Mouse (Mus musculus): ENCODE data around the gene Mgrn1. TPM values are rescaled to one million over a fixed set of nuclear protein-coding genes. Genes with fewer than 3 reads are reported as not detected.
A peak's percentile ranks its signal among the peaks of the same experiment; 100 is the strongest.

Gene Mgrn1
- polyA plus RNA-seq (2012; ENCODE audit: insufficient read depth, insufficient read length, missing spikeins) = 50.6 and 52.6 TPM in 2 replicates

GRCm38 (mm10) chr16:4885760-4886689 is at the start of gene Mgrn1:
TSS of gene Mgrn1 (plus strand) at chr16:4886249.
- Histone ChIP-seq H3K4me1 (ENCODE audit: control insufficient read depth, insufficient read depth, insufficient read length, low read length) (peaks cover 12% of the 10 kb centered on the region), H3K27ac (replicated peaks; ENCODE audit: low read depth, low read length) (peak within 1 kb of the TSS; percentile 99), H3K4me3 (ENCODE audit: insufficient read depth, low read depth, low read length) (peak within 1 kb of the TSS; percentile 75)

GRCm38 (mm10) chr16:4837631-4838030 is 48.4 kb upstream of the Mgrn1 start:
- Histone ChIP-seq H3K27ac (replicated peaks; ENCODE audit: low read depth, low read length) (no peak overlapping the region), H3K4me1 (ENCODE audit: control insufficient read depth, insufficient read depth, insufficient read length, low read length) (no peaks in the 10 kb centered on the region), H3K4me3 (ENCODE audit: insufficient read depth, low read depth, low read length) (no peak overlapping the region)

GRCm38 (mm10) chr16:4839552-4839951 is 46.5 kb upstream of the Mgrn1 start:
- Histone ChIP-seq H3K4me1 (ENCODE audit: control insufficient read depth, insufficient read depth, insufficient read length, low read length) (no peaks in the 10 kb centered on the region), H3K4me3 (ENCODE audit: insufficient read depth, low read depth, low read length) (no peak overlapping the region), H3K27ac (replicated peaks; ENCODE audit: low read depth, low read length) (no peak overlapping the region)

GRCm38 (mm10) chr16:4840231-4840630 is 45.8 kb upstream of the Mgrn1 start:
- no peak overlapping the region for H3K4me3 ChIP-seq (ENCODE audit: insufficient read depth, low read depth, low read length)
- no peak overlapping the region for H3K27ac ChIP-seq (replicated peaks; ENCODE audit: low read depth, low read length)
- no peaks in the 10 kb centered on the region for H3K4me1 ChIP-seq (ENCODE audit: control insufficient read depth, insufficient read depth, insufficient read length, low read length)

GRCm38 (mm10) chr16:4847041-4847440 is 39.0 kb upstream of the Mgrn1 start:
- Histone ChIP-seq H3K27ac (replicated peaks; ENCODE audit: low read depth, low read length) (no peak overlapping the region), H3K4me3 (ENCODE audit: insufficient read depth, low read depth, low read length) (no peak overlapping the region), H3K4me1 (ENCODE audit: control insufficient read depth, insufficient read depth, insufficient read length, low read length) (no peaks in the 10 kb centered on the region)

- Histone ChIP-seq H3K27ac (replicated peaks; ENCODE audit: low read depth, low read length) (no peak overlapping the region), H3K4me1 (ENCODE audit: control insufficient read depth, insufficient read depth, insufficient read length, low read length) (no peaks in the 10 kb centered on the region), H3K4me3 (ENCODE audit: insufficient read depth, low read depth, low read length) (no peak overlapping the region)
Measured at GRCm38 (mm10) chr16:4848090-4848489, 38.0 kb upstream of the Mgrn1 start.

- H3K4me1 ChIP-seq (ENCODE audit: control insufficient read depth, insufficient read depth, insufficient read length, low read length) = no peaks in the 10 kb centered on the region
- H3K4me3 ChIP-seq (ENCODE audit: insufficient read depth, low read depth, low read length) = no peak overlapping the region
- H3K27ac ChIP-seq (replicated peaks; ENCODE audit: low read depth, low read length) = no peak overlapping the region
Measured at GRCm38 (mm10) chr16:4850361-4850760, 35.7 kb upstream of the Mgrn1 start.

GRCm38 (mm10) chr16:4850938-4851628 is 35.0 kb upstream of the Mgrn1 start:
- Histone ChIP-seq H3K4me1 (ENCODE audit: control insufficient read depth, insufficient read depth, insufficient read length, low read length) (no peaks in the 10 kb centered on the region), H3K4me3 (ENCODE audit: insufficient read depth, low read depth, low read length) (no peak overlapping the region), H3K27ac (replicated peaks; ENCODE audit: low read depth, low read length) (no peak overlapping the region)

- no peaks in the 10 kb centered on the region for H3K4me1 ChIP-seq (ENCODE audit: control insufficient read depth, insufficient read depth, insufficient read length, low read length)
- no peak overlapping the region for H3K4me3 ChIP-seq (ENCODE audit: insufficient read depth, low read depth, low read length)
- no peak overlapping the region for H3K27ac ChIP-seq (replicated peaks; ENCODE audit: low read depth, low read length)
Measured at GRCm38 (mm10) chr16:4855046-4855650, 30.9 kb upstream of the Mgrn1 start.

GRCm38 (mm10) chr16:4861392-4861791 is 24.7 kb upstream of the Mgrn1 start:
- Histone ChIP-seq H3K27ac (replicated peaks; ENCODE audit: low read depth, low read length) (no peak overlapping the region), H3K4me3 (ENCODE audit: insufficient read depth, low read depth, low read length) (no peak overlapping the region), H3K4me1 (ENCODE audit: control insufficient read depth, insufficient read depth, insufficient read length, low read length) (no peaks in the 10 kb centered on the region)

- Histone ChIP-seq H3K4me1 (ENCODE audit: control insufficient read depth, insufficient read depth, insufficient read length, low read length) (no peaks in the 10 kb centered on the region), H3K4me3 (ENCODE audit: insufficient read depth, low read depth, low read length) (no peak overlapping the region), H3K27ac (replicated peaks; ENCODE audit: low read depth, low read length) (no peak overlapping the region)
Measured at GRCm38 (mm10) chr16:4862863-4863483, 23.1 kb upstream of the Mgrn1 start.

- no peaks in the 10 kb centered on the region for H3K4me1 ChIP-seq (ENCODE audit: control insufficient read depth, insufficient read depth, insufficient read length, low read length)
Measured at GRCm38 (mm10) chr16:4863742-4864141, 22.3 kb upstream of the Mgrn1 start.

GRCm38 (mm10) chr16:4866101-4866695 is 19.9 kb upstream of the Mgrn1 start:
- H3K27ac ChIP-seq (replicated peaks; ENCODE audit: low read depth, low read length) = no peak overlapping the region
- H3K4me1 ChIP-seq (ENCODE audit: control insufficient read depth, insufficient read depth, insufficient read length, low read length) = no peaks in the 10 kb centered on the region
- H3K4me3 ChIP-seq (ENCODE audit: insufficient read depth, low read depth, low read length) = no peak overlapping the region

More at GRCm38 (mm10) chr16:4863742-4864141, 22.3 kb upstream of the Mgrn1 start:
- Histone ChIP-seq H3K4me3 (ENCODE audit: insufficient read depth, low read depth, low read length) (no peak overlapping the region), H3K27ac (replicated peaks; ENCODE audit: low read depth, low read length) (no peak overlapping the region)

GRCm38 (mm10) chr16:4870490-4870889 is 15.6 kb upstream of the Mgrn1 start:
- Histone ChIP-seq H3K4me1 (ENCODE audit: control insufficient read depth, insufficient read depth, insufficient read length, low read length) (peaks cover 5% of the 10 kb centered on the region; the same call in 1 of the 2 replicates), H3K4me3 (ENCODE audit: insufficient read depth, low read depth, low read length) (no peak overlapping the region), H3K27ac (replicated peaks; ENCODE audit: low read depth, low read length) (no peak overlapping the region)

Measured in brown adipose tissue, adult 24 weeks (tissue).